Mouse (Mus musculus) midbrain, embryonic 10.5 days (tissue): ENCODE measurements around the gene Pdcd6. TPM values are rescaled to one million over a fixed set of nuclear protein-coding genes. Genes with fewer than 3 reads are reported as not detected.

Source experiments
- polyA plus RNA-seq: library from polyadenylated mRNA; unstranded; fragments of >200 nt; fragmentation: Nextera tagmentation; extraction: Ambion mirVana; gene quantifications from 2 replicates; pipeline ENCODE4 v1.2.1, GENCODE M21; 2016

The Pdcd6 gene
- polyA plus RNA-seq, 1 experiment from 2014 or later = 124 TPM

Other genes starting within 250 kb of the Pdcd6 start
- gene Slc9a3, start 196.1 kb downstream of the Pdcd6 start, polyA plus RNA-seq = not detected in 2 replicates
- 79.2 and 88.7 TPM in 2 replicates for gene Exoc3, start 108.8 kb downstream of the Pdcd6 start, polyA plus RNA-seq
- gene Ahrr, start 25.2 kb downstream of the Pdcd6 start, polyA plus RNA-seq = 1.8 and 2.0 TPM in 2 replicates
- 283 and 284 TPM in 2 replicates for gene Sdha, start 32.7 kb upstream of the Pdcd6 start, polyA plus RNA-seq
- 56.1 and 59.6 TPM in 2 replicates for gene Ccdc127, start 32.7 kb upstream of the Pdcd6 start, polyA plus RNA-seq
- not detected in 2 replicates for gene Lrrc14b, start 46.4 kb upstream of the Pdcd6 start, polyA plus RNA-seq
- 3.9 and 5.1 TPM in 2 replicates for gene Zfp72, start 73.3 kb upstream of the Pdcd6 start, polyA plus RNA-seq
- 89.2 and 96.1 TPM in 2 replicates for gene Ftl1-ps1, start 82.1 kb upstream of the Pdcd6 start, polyA plus RNA-seq
- gene Zfp825, start 176.4 kb upstream of the Pdcd6 start, polyA plus RNA-seq = 20.2 and 21.2 TPM in 2 replicates